Mouse (Mus musculus) heart, adult 2 months (tissue): ENCODE results near the gene Ccl1.

Experiments used
- CTCF ChIP-seq: fragments of 200-600 bp; IDR thresholded peaks from 2 replicates; pipeline ENCODE4 v1.8.1; 2022; ENCODE audit warnings: antibody characterized with exemption, mild to moderate bottlenecking, moderate library complexity
- EP300 ChIP-seq: fragments of 200-500 bp; IDR thresholded peaks from 2 replicates; pipeline ENCODE4 v1.6.1; 2011; ENCODE audit warnings: low read depth, low read length, control low read depth; ENCODE audit not compliant: insufficient read depth
- POLR2A ChIP-seq: fragments of 200-500 bp; IDR thresholded peaks from 2 replicates; pipeline ENCODE4 v1.6.1; 2011; ENCODE audit warnings: mild to moderate bottlenecking, low read depth, low read length, control low read depth; ENCODE audit not compliant: insufficient read depth

DNA sequence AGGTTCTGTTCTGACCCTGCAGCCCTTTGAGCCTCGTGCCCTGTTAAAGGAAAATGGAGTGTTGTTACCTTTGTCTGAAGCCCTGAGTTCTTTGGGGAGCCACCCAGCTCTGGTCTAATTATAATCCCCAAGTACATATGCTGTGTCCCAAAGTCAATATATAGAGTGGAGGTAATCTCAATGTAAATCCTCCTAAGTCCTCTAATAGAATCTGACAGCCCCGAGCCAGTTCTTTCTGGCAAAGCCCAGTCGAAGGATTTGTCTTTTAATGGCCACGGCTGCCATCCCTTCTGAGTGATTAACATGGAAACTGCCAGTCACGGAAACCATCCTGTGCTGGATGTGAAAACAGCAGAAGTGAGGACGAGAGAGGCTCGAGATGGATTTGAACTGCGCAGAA, 79.6 kb downstream of the Ccl1 start:
- TF ChIP-seq CTCF: no peak
- TF ChIP-seq POLR2A: no peak
- TF ChIP-seq EP300: no peak
